Mouse (Mus musculus) WW6 (cell line): ENCODE results near the gene Terf2.

ENCODE experiments used
- DNase-seq: peaks from one replicate; pipeline ENCODE4 v3.0.0-alpha.2; 2013; ENCODE audit warnings: low read depth, low spot score

The Terf2 gene

DNA sequence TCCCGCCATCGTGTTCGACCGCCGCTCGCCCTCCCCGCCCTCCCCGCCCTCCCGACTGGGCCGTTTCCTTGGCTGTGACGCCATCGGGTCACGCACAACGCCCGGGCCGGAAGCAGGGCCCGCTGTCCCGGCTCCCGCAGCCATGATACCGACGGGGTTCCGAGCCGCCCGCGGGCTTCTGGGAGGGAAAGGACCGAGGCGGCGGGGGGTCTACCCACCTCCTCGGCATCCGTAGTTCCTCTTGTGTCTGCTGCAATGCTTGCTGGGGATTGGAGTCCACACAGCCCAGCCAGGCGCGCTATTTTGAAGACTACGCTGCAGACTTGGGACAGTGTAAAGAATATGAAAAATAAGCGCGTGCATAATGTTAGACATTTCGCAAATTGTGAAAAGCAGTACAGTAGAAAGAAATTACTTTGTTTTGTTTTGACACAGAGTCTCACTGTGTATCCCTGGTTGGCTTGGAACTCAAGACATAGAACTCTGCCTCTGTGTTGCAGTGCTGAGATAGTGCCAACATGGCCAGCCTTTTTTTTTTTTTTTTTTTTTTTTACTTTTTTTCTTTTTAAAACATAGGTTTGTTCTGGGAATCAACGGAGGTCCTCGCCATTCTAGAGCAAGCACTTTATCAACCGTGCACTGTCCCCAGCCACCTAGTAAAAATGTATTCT lies at the start of gene Terf2:
TSS of gene Terf2 (minus strand) at position 182 of the 671 bp plus-strand sequence.
- DNase-seq = peak; percentile 93

DNA sequence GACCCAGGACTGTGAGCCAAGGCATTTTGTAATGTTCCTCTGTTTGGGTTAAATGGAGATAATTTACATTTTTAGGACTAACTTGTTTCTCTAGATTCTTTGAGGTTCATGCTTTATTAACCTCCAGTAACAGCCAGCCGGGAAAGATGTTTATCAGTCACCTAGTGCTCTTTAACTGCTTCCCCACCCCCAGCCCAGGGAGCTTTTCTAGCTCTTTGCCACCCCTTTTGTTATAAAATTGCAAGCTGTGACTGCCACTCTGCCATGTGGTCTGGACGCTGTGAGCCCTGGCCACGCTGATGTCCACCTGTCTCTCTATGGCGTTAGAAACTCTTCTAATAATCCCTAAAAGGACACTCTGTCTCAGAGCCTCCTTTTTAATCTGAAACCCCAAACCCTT lies 47.2 kb upstream of the Terf2 start:
- DNase-seq = no peak

DNA sequence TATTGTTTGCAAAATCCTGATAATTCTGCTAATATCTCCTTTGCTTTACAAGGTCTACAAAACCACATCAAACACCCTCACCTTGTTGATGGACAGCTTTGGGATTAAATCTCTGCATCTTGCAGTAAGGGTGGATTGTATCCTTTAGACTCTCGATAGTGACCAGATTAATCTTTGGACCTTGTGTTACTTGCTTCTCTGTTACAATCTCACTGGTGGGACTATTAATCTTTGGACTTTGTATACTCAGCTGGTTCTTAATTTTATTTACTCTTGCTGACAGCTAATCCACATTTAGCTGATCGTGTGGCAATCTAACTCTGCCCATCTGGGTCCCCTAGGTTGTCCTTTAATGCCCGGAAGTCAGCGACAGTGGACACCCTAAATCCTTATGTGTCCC lies 46.2 kb upstream of the Terf2 start:
- DNase-seq = no peak

DNA sequence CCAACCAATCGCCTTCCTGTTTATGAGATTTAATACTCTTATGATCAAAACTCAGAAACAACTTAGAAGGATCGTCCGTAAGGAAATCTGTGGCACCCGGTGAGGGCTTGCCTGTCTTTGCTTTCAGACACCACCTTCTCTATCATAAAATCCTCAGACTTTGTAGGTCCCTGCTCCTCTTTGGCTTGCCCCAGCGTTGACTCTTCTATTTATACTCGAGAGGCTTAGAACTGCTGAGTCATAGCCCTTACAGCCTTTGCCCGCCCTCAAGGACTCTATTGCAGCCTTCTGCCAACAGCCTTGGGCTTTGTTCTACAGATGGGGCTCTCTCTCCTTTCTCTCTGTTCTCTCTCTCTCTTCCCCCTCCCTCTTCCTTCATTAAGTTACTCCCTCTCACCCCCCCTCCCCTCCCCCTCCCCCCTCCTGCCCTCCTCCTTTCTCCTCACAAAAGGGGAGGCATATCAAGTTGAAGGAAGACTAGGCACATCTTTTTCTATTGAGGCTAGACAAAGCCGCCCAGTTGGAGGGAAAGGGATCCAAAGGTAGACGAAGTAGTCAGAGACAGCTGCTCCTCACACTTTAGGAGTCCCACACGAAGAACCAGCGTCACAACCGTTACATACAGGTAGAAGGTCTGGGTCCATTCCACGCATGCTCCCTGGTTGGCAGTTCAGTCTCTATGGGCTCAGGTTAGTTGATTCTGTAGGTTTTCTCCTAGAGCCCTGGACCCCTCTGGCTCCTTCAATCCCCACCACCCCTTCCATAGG lies 43.5 kb upstream of the Terf2 start:
- peak; percentile 76 for DNase-seq

DNA sequence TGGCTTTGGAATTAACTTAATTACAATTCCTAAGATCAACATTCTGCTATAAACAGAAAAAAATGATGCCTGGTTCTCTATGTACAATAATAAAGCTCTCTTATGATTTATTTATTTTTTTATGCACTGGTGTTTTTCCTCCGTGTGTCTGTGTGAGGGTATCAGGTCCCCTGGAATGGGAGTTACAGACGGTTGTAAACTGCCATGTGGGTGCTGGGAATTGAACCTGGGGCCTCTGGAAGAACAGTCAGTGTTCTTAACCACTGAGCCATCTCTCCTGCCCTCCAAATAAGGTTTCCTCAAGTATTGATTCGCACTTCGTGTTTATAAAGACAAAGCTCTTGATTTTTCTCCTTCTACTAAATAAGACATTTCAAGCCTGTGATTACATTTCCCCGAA lies 42.0 kb upstream of the Terf2 start:
- DNase-seq = no peak

DNA sequence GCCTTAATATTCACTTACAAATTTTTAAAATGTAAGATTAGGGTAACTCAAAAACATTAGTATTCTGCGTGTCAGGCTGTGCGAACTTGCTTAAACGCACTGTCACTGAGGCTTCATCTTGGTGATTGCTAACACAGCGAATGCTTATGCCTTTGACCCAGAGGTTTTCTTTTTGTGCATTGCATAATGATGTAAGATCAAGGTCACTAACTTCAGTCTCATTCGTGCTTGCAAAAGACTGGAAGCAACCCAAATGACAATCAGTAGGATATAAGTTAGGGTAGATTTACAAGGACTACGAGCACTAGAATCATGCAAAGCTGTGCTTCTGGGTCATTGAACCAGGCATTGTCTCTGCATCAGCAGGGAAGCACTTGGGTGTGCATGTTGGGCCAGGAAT lies 41.2 kb upstream of the Terf2 start:
- DNase-seq = no peak

DNA sequence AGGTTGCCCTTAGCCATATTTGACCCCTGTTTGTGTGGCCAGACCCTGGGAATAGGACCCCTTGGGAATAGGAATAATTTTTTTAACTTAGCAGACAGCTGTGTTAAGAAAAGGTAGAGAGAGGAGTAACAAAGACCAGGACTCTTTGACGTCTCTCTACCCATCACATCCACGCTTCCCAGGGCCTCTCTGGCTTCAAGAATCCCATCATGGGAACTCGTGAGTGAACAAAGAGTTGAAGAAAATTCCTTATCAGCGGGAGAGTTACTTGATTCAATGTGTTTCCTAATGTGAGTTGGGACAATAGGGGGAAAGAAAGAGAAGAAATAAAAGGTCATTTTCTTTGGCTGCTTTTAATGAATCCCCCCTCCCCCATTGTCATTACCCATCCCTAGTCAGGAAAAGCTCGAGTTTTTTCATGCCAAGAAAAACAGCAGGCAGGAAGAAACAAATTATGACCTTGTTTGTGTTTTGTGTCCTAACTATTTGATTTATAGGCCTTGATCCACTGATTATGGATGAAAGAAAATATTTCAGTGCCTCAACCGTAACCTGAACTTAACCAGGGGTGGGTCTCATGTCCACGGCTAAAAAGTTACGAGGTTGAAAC lies 39.8 kb upstream of the Terf2 start:
- no peak for DNase-seq

DNA sequence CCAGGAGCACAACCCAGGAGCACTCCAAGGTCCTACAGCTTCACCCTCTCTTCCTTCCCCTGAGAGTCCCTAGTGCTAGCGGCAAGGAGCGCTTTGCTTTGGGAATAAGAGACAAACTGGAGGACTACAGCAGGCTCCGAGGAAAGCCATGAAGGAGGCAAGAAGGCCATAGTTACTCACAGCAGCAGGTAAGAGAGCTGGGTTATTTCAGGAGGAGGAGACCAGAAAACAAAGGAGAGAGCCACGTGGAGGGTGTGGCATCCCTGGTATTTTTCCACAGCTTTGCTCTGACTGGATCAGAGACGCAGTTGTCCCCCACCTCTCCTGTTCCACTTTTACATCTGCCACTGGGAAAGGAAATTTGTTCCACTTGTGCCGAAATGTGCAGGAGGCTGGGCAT lies 37.5 kb upstream of the Terf2 start:
- DNase-seq = no peak

DNA sequence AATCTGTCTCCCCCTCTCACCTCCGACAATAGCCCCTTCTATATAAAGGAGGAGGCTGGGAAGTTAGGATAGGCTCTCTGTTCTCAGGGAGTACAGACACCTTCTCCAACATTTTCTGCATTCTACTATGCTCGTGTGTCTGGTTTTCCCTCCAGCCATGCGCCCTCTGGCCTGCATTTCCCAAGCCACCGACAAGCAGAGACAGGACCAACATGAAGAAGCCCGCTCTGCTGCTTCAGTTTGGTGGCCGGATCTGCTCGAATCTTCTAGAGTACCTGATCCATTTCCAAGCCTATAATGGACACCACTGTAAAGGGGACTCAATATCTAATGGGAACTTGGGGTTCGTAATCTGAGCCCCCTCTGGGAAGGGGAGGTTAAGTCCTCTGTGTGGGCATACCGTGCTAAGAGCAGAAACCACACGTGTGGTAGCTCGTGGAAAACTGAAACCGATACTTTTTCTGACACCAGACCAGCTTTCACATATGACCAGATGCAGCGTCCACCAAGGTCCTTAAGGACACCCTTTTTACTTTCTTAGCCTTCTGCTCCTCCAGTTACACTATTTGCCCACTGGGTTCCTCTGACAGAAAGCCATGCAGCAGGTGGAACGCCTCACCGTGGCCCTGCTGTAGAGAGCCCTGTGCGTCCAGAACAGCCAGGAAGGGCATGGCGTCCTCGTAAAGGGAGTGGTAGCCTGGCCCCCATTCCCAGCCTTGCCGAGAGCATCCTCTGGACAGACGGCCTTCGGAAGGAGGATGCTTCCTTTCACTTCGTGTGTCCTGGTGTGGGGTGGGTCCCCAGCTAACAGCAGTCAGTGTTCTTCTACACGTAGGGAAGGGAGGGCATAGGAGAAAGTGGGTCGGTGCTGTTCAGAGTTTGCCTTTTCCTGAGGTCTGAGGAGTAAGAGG lies 36.5 kb upstream of the Terf2 start:
- DNase-seq = no peak

DNA sequence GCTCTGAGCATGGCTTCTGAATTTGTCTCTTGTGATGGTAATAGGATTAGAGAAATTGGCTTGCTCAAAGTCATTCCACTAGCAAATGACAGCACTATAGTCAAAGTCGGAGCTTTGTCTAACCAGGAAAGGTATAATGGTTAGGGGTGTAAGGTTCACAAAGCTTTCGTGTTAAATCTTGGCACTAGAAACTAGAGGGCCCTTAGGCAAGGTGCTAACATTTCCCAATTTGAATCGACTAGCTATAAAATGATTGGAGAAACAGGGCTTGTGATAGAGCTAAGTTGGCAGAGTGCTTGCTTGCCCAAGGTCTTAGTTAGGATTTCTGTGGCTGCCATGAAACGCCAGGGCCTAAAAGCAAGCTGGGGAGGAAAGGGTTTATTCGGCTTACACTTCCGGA lies 33.7 kb upstream of the Terf2 start:
- DNase-seq = no peak

DNA sequence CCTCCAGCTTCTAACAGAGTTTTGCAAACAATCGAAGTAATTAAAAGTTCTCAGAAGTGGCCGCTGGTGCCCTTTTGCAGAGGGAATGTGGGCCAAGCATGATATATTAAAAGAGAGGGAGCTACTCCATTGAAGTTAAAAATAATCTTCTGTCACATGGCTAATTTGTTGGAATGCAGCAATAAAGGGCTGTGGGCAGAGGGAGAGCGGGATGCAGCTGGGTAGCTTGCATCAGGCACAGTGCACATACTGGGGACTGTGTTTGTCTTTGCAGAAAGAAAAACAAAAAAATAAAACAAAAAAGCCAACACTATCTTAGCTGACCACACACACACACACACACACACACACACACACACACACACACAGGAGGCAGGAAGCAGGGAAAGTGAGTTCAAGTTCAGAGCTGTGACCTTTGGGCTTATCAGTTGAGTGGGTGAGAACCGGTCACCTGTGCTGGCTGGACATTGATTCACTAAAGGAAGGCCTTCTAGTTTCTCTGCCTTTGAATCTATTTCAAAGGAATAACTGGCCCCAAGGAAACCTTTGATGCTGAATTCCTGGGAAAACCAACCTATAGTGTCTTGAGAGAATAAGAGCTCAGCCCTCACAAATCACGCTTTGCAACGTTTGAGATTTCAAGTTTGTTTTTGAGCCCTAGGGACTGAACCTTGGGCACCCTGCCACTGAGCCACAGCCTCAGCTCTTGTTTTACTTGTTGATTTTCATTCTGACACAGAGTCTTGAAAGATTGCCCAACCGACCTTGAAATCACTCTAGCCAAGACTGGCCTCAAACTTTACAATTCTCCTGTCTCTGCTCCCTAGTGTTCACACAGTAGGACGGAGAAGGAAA lies 33.1 kb upstream of the Terf2 start:
- no peak for DNase-seq

DNA sequence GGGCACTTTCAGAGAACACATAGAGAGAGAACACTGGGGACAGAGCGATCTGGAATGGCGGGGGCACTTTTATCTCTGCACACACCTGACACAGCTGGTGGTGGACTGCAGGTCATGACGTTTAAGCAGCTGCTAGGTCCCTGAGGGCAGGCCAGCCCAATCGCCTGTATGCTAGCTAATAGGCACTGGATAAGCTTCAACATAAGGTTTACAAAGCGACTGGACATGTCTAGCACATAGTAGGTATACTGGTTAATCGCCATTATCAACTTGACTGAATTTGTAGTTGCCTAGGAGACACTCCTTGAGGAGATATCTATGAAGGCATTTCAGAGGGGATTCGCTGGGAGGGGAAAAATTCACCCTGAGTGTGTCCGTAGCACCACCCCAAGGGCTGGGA lies 28.0 kb upstream of the Terf2 start:
- no peak for DNase-seq

DNA sequence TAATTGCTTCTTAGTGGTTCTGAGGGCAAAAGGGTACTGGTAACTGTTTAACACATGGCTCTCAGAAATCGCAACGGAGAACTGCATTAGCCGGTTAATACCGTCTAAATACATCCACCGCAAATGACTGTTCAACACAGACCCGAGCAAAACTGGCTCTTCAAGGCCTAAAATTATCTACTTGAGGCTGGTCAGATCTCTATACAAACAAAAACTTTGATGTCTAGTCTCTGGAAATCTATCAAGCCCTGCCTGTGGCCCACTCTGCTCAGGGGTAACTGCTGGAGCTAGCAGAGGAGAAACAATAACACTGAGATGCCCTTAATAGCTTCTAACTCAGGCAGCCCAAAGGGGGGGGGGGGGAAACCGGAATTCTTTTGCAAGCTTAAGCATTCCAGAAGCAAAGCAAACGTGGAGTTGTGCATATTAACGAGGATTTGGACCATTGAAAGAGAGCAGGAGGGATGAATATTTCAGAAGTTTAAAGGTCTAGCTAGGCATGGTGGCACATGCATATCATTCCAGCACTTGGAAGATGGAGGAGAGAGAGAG lies 26.8 kb upstream of the Terf2 start:
- DNase-seq = no peak

DNA sequence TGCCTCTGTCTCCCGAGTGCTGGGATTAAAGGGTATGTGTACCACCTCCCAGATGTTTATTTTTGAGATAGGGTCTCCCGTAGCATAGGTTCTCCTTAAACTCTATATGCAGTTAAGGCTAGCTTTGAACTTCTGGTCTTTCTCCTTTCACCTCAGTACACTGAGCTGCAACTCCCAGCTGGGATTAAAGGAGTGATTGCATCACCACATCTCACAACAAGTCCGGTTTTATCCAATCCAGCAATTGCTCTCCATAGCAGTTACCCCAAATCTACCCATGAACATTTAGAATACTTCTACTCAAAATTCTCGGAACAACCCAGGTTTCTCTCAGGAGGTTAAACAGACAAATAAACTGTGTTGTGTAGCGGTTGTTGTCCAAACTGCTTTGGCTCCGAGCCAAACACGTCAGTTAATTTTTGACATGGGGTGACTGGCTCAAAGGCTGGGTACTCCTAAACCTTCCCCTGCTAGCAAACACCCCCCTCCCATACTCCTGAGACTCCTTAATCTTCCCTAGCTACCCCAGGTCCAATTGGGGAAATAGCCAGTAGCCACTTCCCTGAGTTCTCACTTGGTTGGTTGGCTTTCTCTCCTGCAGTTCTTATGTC lies 25.4 kb upstream of the Terf2 start:
- DNase-seq = no peak

DNA sequence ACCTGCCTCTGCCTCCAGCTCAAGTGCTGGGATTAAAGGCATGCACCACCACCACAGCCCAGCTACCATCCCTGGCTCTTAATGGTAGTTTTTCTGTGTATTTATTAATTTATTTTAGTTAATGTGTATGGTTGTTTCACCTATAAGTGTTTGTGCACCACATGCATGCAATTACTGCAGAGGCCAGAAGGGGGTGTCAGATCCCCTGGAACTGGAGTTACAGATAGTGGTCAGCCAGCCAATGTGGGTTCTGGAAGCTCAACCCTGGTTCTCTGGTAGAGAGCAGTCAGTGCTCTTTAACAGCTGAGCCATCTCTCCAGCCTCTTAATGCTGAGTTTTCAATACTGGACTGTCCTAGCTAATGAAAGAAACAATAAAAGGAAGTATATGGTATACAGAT lies 24.5 kb upstream of the Terf2 start:
- DNase-seq = no peak

DNA sequence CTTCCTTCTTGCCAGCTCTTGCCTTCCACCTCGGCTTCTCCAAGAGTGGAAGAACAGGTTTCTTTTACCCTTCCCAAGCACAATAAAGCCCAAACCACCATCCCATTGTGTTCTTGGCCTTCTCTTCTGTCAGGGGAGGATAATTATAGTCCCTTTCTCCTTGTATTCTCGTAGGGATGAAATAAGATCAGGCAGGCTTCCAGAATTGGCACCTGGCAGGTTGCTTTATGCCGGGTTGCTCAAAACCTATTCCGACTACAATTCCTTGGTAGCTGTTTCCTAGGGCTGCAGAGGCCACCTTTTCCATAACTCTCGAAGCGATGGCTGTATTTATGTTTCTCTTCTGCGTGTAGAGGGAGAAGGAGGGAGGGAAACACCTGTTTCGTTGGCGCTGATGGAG lies 23.1 kb upstream of the Terf2 start:
- no peak for DNase-seq

DNA sequence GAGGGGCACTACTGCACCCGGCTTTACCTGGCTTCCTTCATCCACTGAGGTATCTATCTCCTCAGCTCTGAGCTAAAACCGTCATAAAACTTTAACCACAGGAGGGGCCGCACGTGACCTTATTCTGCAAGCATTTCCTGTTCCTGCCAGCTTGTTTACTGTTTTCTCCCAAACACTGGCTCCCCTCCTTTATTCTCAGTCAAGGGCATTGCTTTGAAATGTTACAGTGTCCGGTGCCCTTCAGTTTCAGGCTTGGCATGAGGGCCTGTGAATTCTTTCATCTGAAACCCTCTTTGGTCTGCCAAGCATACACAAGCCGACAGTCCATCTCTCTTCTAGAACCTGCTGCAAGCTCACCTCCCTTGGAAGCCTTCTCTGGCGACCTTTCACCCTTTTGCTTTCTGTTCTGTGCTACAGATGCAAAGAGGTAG lies 22.5 kb upstream of the Terf2 start:
- DNase-seq = no peak

DNA sequence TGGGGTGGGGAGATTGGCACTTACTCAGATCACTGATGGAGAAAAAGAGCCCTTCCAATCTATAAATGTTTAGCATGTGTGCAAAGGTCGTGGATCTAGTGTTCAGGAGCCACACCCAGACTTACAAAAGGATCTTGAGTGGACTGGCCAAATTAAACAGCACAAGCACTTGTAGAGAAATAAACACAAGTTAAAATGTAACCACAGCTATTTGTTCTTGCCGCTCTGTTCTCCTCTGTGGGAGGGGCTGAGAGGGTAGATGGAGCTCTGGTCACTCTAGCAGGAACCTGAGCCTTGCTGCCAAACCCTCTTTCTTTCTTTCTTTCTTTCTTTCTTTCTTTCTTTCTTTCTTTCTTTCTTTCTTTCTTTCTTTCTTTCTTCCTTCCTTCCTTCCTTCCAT lies 20.7 kb upstream of the Terf2 start:
- no peak for DNase-seq

DNA sequence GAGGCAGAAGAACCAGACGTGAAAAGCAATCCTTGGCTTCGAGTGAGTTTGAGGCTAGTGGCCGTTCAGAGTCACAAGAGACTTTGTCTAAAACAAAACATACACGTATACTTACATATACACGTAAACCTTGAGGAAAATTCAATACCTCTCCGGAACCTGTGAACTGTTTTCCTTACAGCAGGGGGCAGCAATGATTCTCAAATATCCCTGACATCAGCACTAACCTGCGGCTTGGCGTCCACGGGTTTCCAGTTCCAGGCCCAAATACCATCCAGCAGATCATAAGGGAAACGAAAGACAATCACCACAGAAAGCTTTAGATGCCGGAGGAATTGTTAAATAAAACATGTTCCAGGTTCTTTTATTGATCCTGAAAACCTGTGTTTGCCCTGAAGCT lies 19.7 kb upstream of the Terf2 start:
- DNase-seq = no peak

DNA sequence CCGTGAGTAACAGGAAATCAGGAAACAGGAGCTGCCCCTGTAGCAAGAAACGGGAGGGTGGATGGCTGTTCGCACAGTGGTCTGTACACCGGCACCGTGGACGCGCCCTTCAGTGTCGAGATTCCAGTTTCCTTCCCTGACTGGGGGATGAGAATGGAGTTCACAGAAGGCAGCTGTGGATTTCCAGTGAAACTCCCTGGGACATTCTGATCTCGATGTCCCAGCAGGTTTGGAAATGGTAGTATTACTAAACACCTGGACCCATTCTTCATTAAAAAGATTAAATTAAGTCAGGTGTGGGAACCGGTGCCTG lies 18.6 kb upstream of the Terf2 start:
- DNase-seq = no peak
